Mouse (Mus musculus): ENCODE data around the gene Scaf1. TPM values are rescaled to one million over a fixed set of nuclear protein-coding genes. Genes with fewer than 3 reads are reported as not detected.

Gene Scaf1
- polyA plus RNA-seq (2012; ENCODE audit: insufficient read depth, insufficient read length, missing spikeins): 44.3 and 47.3 TPM in 2 replicates

DNA sequence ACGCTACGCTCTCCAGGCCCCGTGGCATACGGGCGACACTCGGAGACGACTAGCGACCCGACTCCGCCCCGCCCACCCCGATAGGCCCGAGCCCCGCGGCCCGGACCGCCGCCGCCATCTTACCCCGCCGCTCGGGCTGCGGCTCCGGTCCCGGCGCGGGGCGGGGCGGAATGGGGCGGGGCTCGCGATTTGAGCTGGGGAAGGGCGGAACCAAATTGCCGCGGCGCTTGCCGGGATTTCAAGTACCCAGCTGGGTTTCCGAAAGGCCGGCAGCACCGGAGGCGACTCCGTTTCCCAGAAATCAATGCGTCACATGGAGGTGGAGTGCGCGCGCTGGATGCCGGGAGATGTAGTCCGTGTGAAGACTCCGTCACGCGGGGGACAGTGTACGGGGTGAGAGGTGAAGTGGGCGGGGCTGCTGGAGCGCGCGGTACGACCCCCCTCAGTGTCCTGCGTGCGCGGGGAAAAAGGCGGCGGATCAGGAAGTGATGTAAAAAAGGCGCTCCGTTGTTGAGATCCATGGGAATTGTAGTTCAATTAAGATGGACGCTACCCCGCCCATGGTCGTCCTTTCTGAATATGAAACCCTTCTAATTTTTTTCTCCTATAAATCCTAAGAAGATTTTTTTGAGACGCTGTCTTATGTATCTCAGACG lies at the start of gene Scaf1:
Scaf1 (minus strand) TSS at position 407 of the 656 bp plus-strand sequence.
- TF ChIP-seq POLR2A (IDR thresholded peaks at IDR 0.05; ENCODE audit: borderline replicate concordance, low read depth, low read length): no peak
- TF ChIP-seq CTCF (IDR thresholded peaks at IDR 0.05; ENCODE audit: low read depth, low read length): no peak
- Histone ChIP-seq H3K27ac (ENCODE audit: insufficient read depth, low read depth, low read length) (peak within 1 kb of the TSS; percentile 91), H3K4me1 (ENCODE audit: control insufficient read depth, insufficient read depth, low read length) (peaks cover 20% of the 10 kb centered on the region), H3K4me3 (ENCODE audit: insufficient read depth, low read length) (peak within 1 kb of the TSS; percentile 69)

- Histone ChIP-seq H3K4me3 (ENCODE audit: insufficient read depth, low read length) (peak within 1 kb of the TSS; percentile 95), H3K4me1 (ENCODE audit: control insufficient read depth, insufficient read depth, low read length) (peaks cover 17% of the 10 kb centered on the region), H3K27ac (ENCODE audit: insufficient read depth, low read depth, low read length) (peak within 1 kb of the TSS; percentile 95)
- no peak for TF ChIP-seq POLR2A (IDR thresholded peaks at IDR 0.05; ENCODE audit: borderline replicate concordance, low read depth, low read length)
- TF ChIP-seq CTCF (IDR thresholded peaks at IDR 0.05; ENCODE audit: low read depth, low read length): no peak
Observed at GRCm38 (mm10) chr7:45062239-45062835, 46.2 kb upstream of the Scaf1 start, which contains the start of the genes Nosip and Prrg2. TSS of gene Nosip (plus strand) at chr7:45062429. TSS of gene Prrg2 (minus strand) at chr7:45062677.

- TF ChIP-seq POLR2A (IDR thresholded peaks at IDR 0.05; ENCODE audit: borderline replicate concordance, low read depth, low read length) (no peak), CTCF (IDR thresholded peaks at IDR 0.05; ENCODE audit: low read depth, low read length) (no peak)
- peaks cover 17% of the 10 kb centered on the region for H3K4me1 ChIP-seq (ENCODE audit: control insufficient read depth, insufficient read depth, low read length)
- H3K27ac ChIP-seq (ENCODE audit: insufficient read depth, low read depth, low read length): peak overlapping the region; percentile 50
- peak overlapping the region; percentile 95 for H3K4me3 ChIP-seq (ENCODE audit: insufficient read depth, low read length)
Observed at GRCm38 (mm10) chr7:45061532-45062075, 45.4 kb upstream of the Scaf1 start.

GRCm38 (mm10) chr7:45060632-45061122 lies 44.5 kb upstream of the Scaf1 start:
- no peak overlapping the region for H3K27ac ChIP-seq (ENCODE audit: insufficient read depth, low read depth, low read length)
- peaks cover 17% of the 10 kb centered on the region for H3K4me1 ChIP-seq (ENCODE audit: control insufficient read depth, insufficient read depth, low read length)
- no peak overlapping the region for H3K4me3 ChIP-seq (ENCODE audit: insufficient read depth, low read length)
- no peak for TF ChIP-seq CTCF (IDR thresholded peaks at IDR 0.05; ENCODE audit: low read depth, low read length)
- TF ChIP-seq POLR2A (IDR thresholded peaks at IDR 0.05; ENCODE audit: borderline replicate concordance, low read depth, low read length): no peak

DNA sequence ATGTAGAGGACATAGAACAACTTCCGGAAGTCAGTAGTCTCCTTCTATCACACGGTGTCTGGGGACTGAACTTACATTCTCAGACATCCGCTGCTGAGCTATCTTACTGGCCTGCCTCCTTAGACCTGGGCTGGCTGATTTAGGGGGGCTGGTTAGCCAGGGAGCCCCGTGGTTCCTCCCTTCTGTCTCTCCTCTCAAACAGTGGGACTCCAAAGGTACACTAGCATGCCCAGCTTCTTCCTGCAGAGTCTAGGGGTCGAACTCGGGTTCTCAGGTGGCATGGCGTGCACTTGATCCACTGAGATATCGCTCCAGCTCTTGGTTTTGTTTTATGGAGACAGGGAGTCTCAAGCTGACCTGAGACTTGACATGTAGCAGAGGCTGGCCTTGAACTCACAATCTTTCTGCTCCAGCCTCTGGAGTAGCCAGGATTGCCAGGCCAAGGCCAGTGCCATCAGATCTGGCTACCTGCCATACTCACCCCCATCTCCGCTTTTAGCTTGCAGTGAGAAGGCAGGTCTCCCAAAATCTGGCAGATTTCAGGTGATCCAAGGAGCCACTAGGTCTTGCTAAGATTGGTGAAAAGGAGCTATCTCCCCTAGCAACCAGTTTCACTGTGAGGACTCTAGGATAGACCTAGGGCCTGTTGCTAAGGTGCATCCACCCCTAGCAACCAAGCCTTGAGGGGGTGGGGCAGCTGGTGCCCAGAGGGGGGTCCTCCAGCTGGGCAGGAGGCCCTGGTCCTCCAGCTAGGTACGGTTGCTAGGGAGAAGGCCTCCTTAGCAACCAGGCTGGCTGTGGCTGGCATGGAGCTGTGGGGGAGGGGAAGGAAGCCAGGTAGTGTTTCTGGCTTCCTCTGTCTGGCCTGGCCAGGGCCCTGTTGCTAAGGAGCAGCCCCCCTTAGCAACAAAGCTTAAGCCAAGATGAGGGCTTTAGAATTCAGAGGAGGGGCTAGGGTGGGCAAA lies 42.7 kb upstream of the Scaf1 start:
- TF ChIP-seq POLR2A (IDR thresholded peaks at IDR 0.05; ENCODE audit: borderline replicate concordance, low read depth, low read length) (no peak), CTCF (IDR thresholded peaks at IDR 0.05; ENCODE audit: low read depth, low read length) (no peak)
- Histone ChIP-seq H3K4me3 (ENCODE audit: insufficient read depth, low read length) (no peak overlapping the region), H3K4me1 (ENCODE audit: control insufficient read depth, insufficient read depth, low read length) (peaks cover 8% of the 10 kb centered on the region), H3K27ac (ENCODE audit: insufficient read depth, low read depth, low read length) (no peak overlapping the region)

DNA sequence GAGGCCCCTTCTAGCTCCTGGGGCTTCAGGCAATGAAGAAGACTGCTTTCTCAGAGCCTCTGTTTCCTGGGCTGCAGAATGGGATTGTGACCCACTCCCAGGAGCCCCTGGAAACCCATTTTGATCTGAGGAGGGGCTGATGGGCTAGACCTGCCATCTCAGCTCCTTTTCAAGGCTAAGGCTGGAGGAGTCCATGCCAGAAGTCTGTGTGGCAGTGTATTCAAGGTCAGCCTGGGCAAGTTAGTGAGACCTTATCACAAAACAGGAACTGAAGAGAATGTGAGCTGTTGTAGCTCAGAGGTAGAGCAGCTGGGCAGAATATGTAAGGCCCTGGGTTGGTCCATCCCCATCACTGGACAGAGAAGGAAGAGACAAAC lies 40.8 kb upstream of the Scaf1 start:
- TF ChIP-seq CTCF (IDR thresholded peaks at IDR 0.05; ENCODE audit: low read depth, low read length) (no peak), POLR2A (IDR thresholded peaks at IDR 0.05; ENCODE audit: borderline replicate concordance, low read depth, low read length) (no peak)
- Histone ChIP-seq H3K4me3 (ENCODE audit: insufficient read depth, low read length) (no peak overlapping the region), H3K4me1 (ENCODE audit: control insufficient read depth, insufficient read depth, low read length) (peaks cover 7% of the 10 kb centered on the region), H3K27ac (ENCODE audit: insufficient read depth, low read depth, low read length) (no peak overlapping the region)

- TF ChIP-seq POLR2A (IDR thresholded peaks at IDR 0.05; ENCODE audit: borderline replicate concordance, low read depth, low read length) (no peak), CTCF (IDR thresholded peaks at IDR 0.05; ENCODE audit: low read depth, low read length) (no peak)
Observed at GRCm38 (mm10) chr7:45056329-45056971, 40.3 kb upstream of the Scaf1 start.

GRCm38 (mm10) chr7:45053931-45054510 lies 37.9 kb upstream of the Scaf1 start:
- Histone ChIP-seq H3K27ac (ENCODE audit: insufficient read depth, low read depth, low read length) (peak overlapping the region; percentile 95), H3K4me3 (ENCODE audit: insufficient read depth, low read length) (peak overlapping the region; percentile 68), H3K4me1 (ENCODE audit: control insufficient read depth, insufficient read depth, low read length) (peaks cover 4% of the 10 kb centered on the region)
- TF ChIP-seq POLR2A (IDR thresholded peaks at IDR 0.05; ENCODE audit: borderline replicate concordance, low read depth, low read length) (0 out of 2 replicates have a peak, but pooled peaks have one; percentile 64), CTCF (IDR thresholded peaks at IDR 0.05; ENCODE audit: low read depth, low read length) (no peak)

More at GRCm38 (mm10) chr7:45056329-45056971, 40.3 kb upstream of the Scaf1 start:
- Histone ChIP-seq H3K4me1 (ENCODE audit: control insufficient read depth, insufficient read depth, low read length) (peaks cover 5% of the 10 kb centered on the region), H3K4me3 (ENCODE audit: insufficient read depth, low read length) (no peak overlapping the region), H3K27ac (ENCODE audit: insufficient read depth, low read depth, low read length) (no peak overlapping the region)
